Mouse (Mus musculus) hindbrain, postnatal 0 days (tissue): Measurements from ENCODE around the gene Hoxb3. TPM values are rescaled to one million over a fixed set of nuclear protein-coding genes. Genes with fewer than 3 reads are reported as not detected.

Experiments used
- ATAC-seq: fragments of 200-750 bp; cut with Nextera tagmentation; 2 replicates; pipeline ENCODE4 v1.8.0; 2017; ENCODE audit warnings: mild to moderate bottlenecking, moderate TSS enrichment, moderate library complexity
- DNase-seq: peaks from one replicate; pipeline ENCODE4 v3.0.0-alpha.2; 2015; ENCODE audit warnings: low spot score
- H3K27ac ChIP-seq: fragments of 300-500 bp; sonication (generic); 2 replicates; pipeline ENCODE4 v1.5.1; 2014; ENCODE audit warnings: mild to moderate bottlenecking
- H3K27me3 ChIP-seq: fragments of 300-500 bp; sonication (generic); 2 replicates; pipeline ENCODE4 v1.6.1; 2014; ENCODE audit warnings: low read length, mixed read lengths; ENCODE audit not compliant: insufficient read depth
- H3K36me3 ChIP-seq: fragments of 300-500 bp; sonication (generic); 2 replicates; pipeline ENCODE4 v1.6.1; 2014; ENCODE audit warnings: low read length, mixed read lengths; ENCODE audit not compliant: insufficient read depth
- H3K4me1 ChIP-seq: fragments of 300-500 bp; sonication (generic); 2 replicates; pipeline ENCODE4 v1.6.1; 2014; ENCODE audit warnings: antibody characterized with exemption, low read length, mixed read lengths; ENCODE audit not compliant: insufficient read depth
- H3K4me2 ChIP-seq: fragments of 300-500 bp; sonication (generic); 2 replicates; pipeline ENCODE4 v1.6.1; 2014; ENCODE audit warnings: low read depth, mild to moderate bottlenecking, low read length, moderate library complexity, mixed read lengths
- H3K4me3 ChIP-seq: fragments of 300-500 bp; sonication (generic); 2 replicates; pipeline ENCODE4 v1.5.1; 2014; ENCODE audit warnings: low read length
- H3K9ac ChIP-seq: fragments of 300-500 bp; sonication (generic); replicated peaks from 2 replicates; pipeline ENCODE4 v1.6.1; 2014; ENCODE audit warnings: mild to moderate bottlenecking, low read length, moderate library complexity, mixed read lengths
- H3K9me3 ChIP-seq: fragments of 300-500 bp; sonication (generic); 2 replicates; pipeline ENCODE4 v1.6.1; 2016; ENCODE audit warnings: low read length, mixed read lengths
- CTCF ChIP-seq: IDR thresholded peaks from 2 replicates; pipeline ENCODE4 v1.5.1; 2016; ENCODE audit warnings: antibody characterized with exemption, control low read depth, low read depth
- WGBS: fragments of 180-500 bp; shearing (Covaris S2); extraction: QIAGEN DNeasy Blood & Tissue Kit; methylation state at CpG from one replicate; pipeline ENCODE4 v1.1.7; 2014; 5-methylcytosine and 5-hydroxymethylcytosine counted together
- polyA plus RNA-seq: library from polyadenylated mRNA; unstranded; fragments of >200 nt; fragmentation: Nextera tagmentation; extraction: Ambion mirVana; gene quantifications from 2 replicates; pipeline ENCODE4 v1.2.1, GENCODE M21; 2015
- total RNA-seq: library from RNA; depleted of rRNA; stranded (reverse); fragments of >200 nt; gene quantifications from 2 replicates; pipeline ENCODE4 v1.2.3, GENCODE M21; 2014

Hoxb3 gene
- total and polyA plus RNA-seq, 2 experiments from 2014 or later, result 8.1 to 42.2 TPM

GRCm38 (mm10) chr11:96324965-96325364 lies 1.8 kb downstream of the Hoxb3 start:
- Histone ChIP-seq H3K9me3 (no peaks in the 10 kb centered on the region), H3K27ac (peak overlapping the region; percentile 85), H3K4me2 (peak overlapping the region; percentile 56), H3K36me3 (no peaks in the 10 kb centered on the region), H3K9ac (peak overlapping the region; percentile 44; the same call in 1 of the 2 replicates), H3K4me3 (peak overlapping the region; percentile 19; the same call in 1 of the 2 replicates), H3K27me3 (peaks cover 78% of the 10 kb centered on the region), H3K4me1 (no peaks in the 10 kb centered on the region)
- ATAC-seq (no peak), DNase-seq (no peak)
- 3% methylated on average over 8 of the region's 8 CpGs for WGBS
- no peak for TF ChIP-seq CTCF

- DNase-seq, result no peak
- H3K4me3 ChIP-seq, result peak overlapping the region; percentile 19
- no peaks in the 10 kb centered on the region for H3K36me3 ChIP-seq
- H3K4me1 ChIP-seq, result no peaks in the 10 kb centered on the region
- no peaks in the 10 kb centered on the region for H3K9me3 ChIP-seq
- TF ChIP-seq CTCF, result no peak
- ATAC-seq, result no peak
- whole genome bisulfite sequencing, result 3% methylated on average over 22 of the region's 22 CpGs
- peak overlapping the region; percentile 44 for H3K9ac ChIP-seq
- H3K4me2 ChIP-seq, result peak overlapping the region; percentile 56
- H3K27me3 ChIP-seq, result peaks cover 84% of the 10 kb centered on the region
- H3K27ac ChIP-seq, result peak overlapping the region; percentile 85
These were observed 2.7 kb downstream of the Hoxb3 start for GRCm38 (mm10) chr11:96325747-96326212.

- ATAC-seq (no peak), DNase-seq (no peak)
- peak overlapping the region; percentile 85 for H3K27ac ChIP-seq
- no peaks in the 10 kb centered on the region for H3K9me3 ChIP-seq
- H3K4me3 ChIP-seq, result peak overlapping the region; percentile 19
- peak overlapping the region; percentile 56 for H3K4me2 ChIP-seq
- no peaks in the 10 kb centered on the region for H3K4me1 ChIP-seq
- no peak for TF ChIP-seq CTCF
- 2% methylated on average over 12 of the region's 12 CpGs for WGBS
- H3K27me3 ChIP-seq, result peaks cover 88% of the 10 kb centered on the region
- H3K9ac ChIP-seq, result peak overlapping the region; percentile 44
- H3K36me3 ChIP-seq, result no peaks in the 10 kb centered on the region
These were observed 3.6 kb downstream of the Hoxb3 start for GRCm38 (mm10) chr11:96326705-96327104.

GRCm38 (mm10) chr11:96327122-96327521 lies 4.0 kb downstream of the Hoxb3 start:
- TF ChIP-seq CTCF, result no peak
- peaks cover 90% of the 10 kb centered on the region for H3K27me3 ChIP-seq
- DNase-seq (no peak), ATAC-seq (no peak)
- H3K27ac ChIP-seq, result peak overlapping the region; percentile 85
- H3K36me3 ChIP-seq, result no peaks in the 10 kb centered on the region
- WGBS, result 3% methylated on average over 7 of the region's 7 CpGs
- H3K9me3 ChIP-seq, result no peaks in the 10 kb centered on the region
- H3K4me2 ChIP-seq, result peak overlapping the region; percentile 56
- H3K4me3 ChIP-seq, result peak overlapping the region; percentile 29; the same call in 1 of the 2 replicates
- H3K9ac ChIP-seq, result peak overlapping the region; percentile 44
- no peaks in the 10 kb centered on the region for H3K4me1 ChIP-seq

- H3K27me3 ChIP-seq, result peaks cover 90% of the 10 kb centered on the region
- peak overlapping the region; percentile 29 for H3K4me3 ChIP-seq
- H3K27ac ChIP-seq, result peak overlapping the region; percentile 85
- ATAC-seq (peak; percentile 43; the same call in 1 of the 2 replicates), DNase-seq (no peak)
- H3K4me1 ChIP-seq, result no peaks in the 10 kb centered on the region
- H3K9me3 ChIP-seq, result no peaks in the 10 kb centered on the region
- H3K4me2 ChIP-seq, result peak overlapping the region; percentile 56
- 4% methylated on average over 5 of the region's 5 CpGs for whole genome bisulfite sequencing
- no peaks in the 10 kb centered on the region for H3K36me3 ChIP-seq
- no peak for TF ChIP-seq CTCF
- peak overlapping the region; percentile 44 for H3K9ac ChIP-seq
These were observed 4.6 kb downstream of the Hoxb3 start for GRCm38 (mm10) chr11:96327750-96328149.

- no peak for DNase-seq
- ATAC-seq, result no peak
- Histone ChIP-seq H3K4me1 (no peaks in the 10 kb centered on the region; the same call in 1 of the 2 replicates), H3K36me3 (no peaks in the 10 kb centered on the region), H3K4me2 (peak overlapping the region; percentile 56), H3K27ac (peak overlapping the region; percentile 85), H3K4me3 (peak overlapping the region; percentile 29), H3K27me3 (peaks cover 86% of the 10 kb centered on the region), H3K9ac (peak overlapping the region; percentile 43), H3K9me3 (no peaks in the 10 kb centered on the region)
- no peak for TF ChIP-seq CTCF
- 4% methylated on average over 8 of the region's 8 CpGs for WGBS
These were observed 5.5 kb downstream of the Hoxb3 start for GRCm38 (mm10) chr11:96328605-96329004.

GRCm38 (mm10) chr11:96332105-96332504 lies 9.0 kb downstream of the Hoxb3 start:
- Histone ChIP-seq H3K36me3 (no peaks in the 10 kb centered on the region), H3K27me3 (peaks cover 83% of the 10 kb centered on the region), H3K9ac (peak overlapping the region; percentile 54), H3K4me1 (no peaks in the 10 kb centered on the region; the same call in 1 of the 2 replicates), H3K4me3 (peak overlapping the region; percentile 32), H3K9me3 (no peaks in the 10 kb centered on the region), H3K4me2 (peak overlapping the region; percentile 56), H3K27ac (peak overlapping the region; percentile 80)
- no peak for TF ChIP-seq CTCF
- 5% methylated on average over 8 of the region's 8 CpGs for WGBS
- ATAC-seq (no peak), DNase-seq (no peak)
